15 mouse cellular contexts compared by ENCODE assay signal in genomic region chr14:96683943-96684342, GRCm38 (mm10).
"Had no signal": no experiment of that assay in that cellular context is flagged by ENCODE, and none has a peak within 500 bp of the region (broad histone marks: within the 10 kb centered on the region; RNA-seq: fewer than 3 reads in every experiment).

No protein-coding gene starts in this region.

- H3K4me3 ChIP-seq: kidney, embryonic 15.5 days; liver, embryonic 13.5 days; neural tube, embryonic 12.5 days; neural tube, embryonic 15.5 days had no signal

- H3K27me3 ChIP-seq: kidney, embryonic 15.5 days; liver, embryonic 13.5 days; neural tube, embryonic 12.5 days; neural tube, embryonic 15.5 days had no signal

- H3K36me3 ChIP-seq: kidney, embryonic 15.5 days; liver, embryonic 13.5 days; neural tube, embryonic 12.5 days; neural tube, embryonic 15.5 days had no signal

- DNase-seq: kidney, adult 8-10 months; kidney, postnatal 10 days; kidney, postnatal 4 days; liver, embryonic 13.5 days; lung, adult 2 months; lung, postnatal 14 days; lung, postnatal 4 days; midbrain, embryonic 14.5 days; right cerebral cortex, postnatal 25 days; spleen, adult 18-20 months; thymus, adult 18-20 months; thymus, postnatal 36 days had no signal
